Mouse (Mus musculus): ENCODE data around the gene Cerkl. TPM values are rescaled to one million over a fixed set of nuclear protein-coding genes. Genes with fewer than 3 reads are reported as not detected.

Cerkl gene
- polyA plus RNA-seq, 1 experiment from 2014 or later, result 2.9 TPM

- Histone ChIP-seq H3K4me3 (ENCODE audit: low read depth, low read length) (no peak overlapping the region), H3K9ac (ENCODE audit: low read depth, low read length) (no peak overlapping the region), H3K4me2 (replicated peaks; ENCODE audit: low read depth, low read length) (no peak overlapping the region), H3K36me3 (ENCODE audit: control insufficient read depth, insufficient read depth, low read length) (no peaks in the 10 kb centered on the region), H3K4me1 (replicated peaks; ENCODE audit: control insufficient read depth, insufficient read depth, low read length) (no peaks in the 10 kb centered on the region), H3K27ac (ENCODE audit: low read depth, low read length) (no peak overlapping the region), H3K9me3 (ENCODE audit: control insufficient read depth, low read length) (no peaks in the 10 kb centered on the region), H3K27me3 (ENCODE audit: control insufficient read depth, insufficient read depth, low read length) (peaks cover 14% of the 10 kb centered on the region)
- no peak for DNase-seq (ENCODE audit: low spot score)
- 63% methylated on average over 4 of the region's 4 CpGs for WGBS
- ATAC-seq (ENCODE audit: low FRiP score), result no peak
Measured at GRCm38 (mm10) chr2:79450684-79451394, 5.7 kb downstream of the Cerkl start.

GRCm38 (mm10) chr2:79449371-79449770, 7.2 kb downstream of the Cerkl start:
- H3K9me3 ChIP-seq (ENCODE audit: control insufficient read depth, low read length), result no peaks in the 10 kb centered on the region
- no peak overlapping the region for H3K9ac ChIP-seq (ENCODE audit: low read depth, low read length)
- no peak overlapping the region for H3K4me2 ChIP-seq (replicated peaks; ENCODE audit: low read depth, low read length)
- no peaks in the 10 kb centered on the region for H3K4me1 ChIP-seq (replicated peaks; ENCODE audit: control insufficient read depth, insufficient read depth, low read length)
- H3K4me3 ChIP-seq (ENCODE audit: low read depth, low read length), result no peak overlapping the region
- WGBS, result 69% methylated on average over 4 of the region's 4 CpGs
- peak; percentile 26; the same call in 1 of the 2 replicates for ATAC-seq (ENCODE audit: low FRiP score)
- no peak overlapping the region for H3K27ac ChIP-seq (ENCODE audit: low read depth, low read length)
- DNase-seq (ENCODE audit: low spot score), result no peak
- H3K27me3 ChIP-seq (ENCODE audit: control insufficient read depth, insufficient read depth, low read length), result peaks cover 6% of the 10 kb centered on the region
- H3K36me3 ChIP-seq (ENCODE audit: control insufficient read depth, insufficient read depth, low read length), result no peaks in the 10 kb centered on the region

GRCm38 (mm10) chr2:79447198-79447597, 9.4 kb downstream of the Cerkl start:
- ATAC-seq (ENCODE audit: low FRiP score), result no peak
- DNase-seq (ENCODE audit: low spot score), result no peak
- Histone ChIP-seq H3K27ac (ENCODE audit: low read depth, low read length) (no peak overlapping the region), H3K9ac (ENCODE audit: low read depth, low read length) (no peak overlapping the region), H3K27me3 (ENCODE audit: control insufficient read depth, insufficient read depth, low read length) (no peaks in the 10 kb centered on the region), H3K9me3 (ENCODE audit: control insufficient read depth, low read length) (no peaks in the 10 kb centered on the region), H3K36me3 (ENCODE audit: control insufficient read depth, insufficient read depth, low read length) (no peaks in the 10 kb centered on the region), H3K4me3 (ENCODE audit: low read depth, low read length) (no peak overlapping the region), H3K4me1 (replicated peaks; ENCODE audit: control insufficient read depth, insufficient read depth, low read length) (no peaks in the 10 kb centered on the region), H3K4me2 (replicated peaks; ENCODE audit: low read depth, low read length) (no peak overlapping the region)
- 75% methylated on average over 1 of the region's 1 CpGs for WGBS

GRCm38 (mm10) chr2:79443861-79444620, 12.5 kb downstream of the Cerkl start:
- H3K36me3 ChIP-seq (ENCODE audit: control insufficient read depth, insufficient read depth, low read length), result no peaks in the 10 kb centered on the region
- WGBS, result 91% methylated on average over 3 of the region's 3 CpGs

DNA sequence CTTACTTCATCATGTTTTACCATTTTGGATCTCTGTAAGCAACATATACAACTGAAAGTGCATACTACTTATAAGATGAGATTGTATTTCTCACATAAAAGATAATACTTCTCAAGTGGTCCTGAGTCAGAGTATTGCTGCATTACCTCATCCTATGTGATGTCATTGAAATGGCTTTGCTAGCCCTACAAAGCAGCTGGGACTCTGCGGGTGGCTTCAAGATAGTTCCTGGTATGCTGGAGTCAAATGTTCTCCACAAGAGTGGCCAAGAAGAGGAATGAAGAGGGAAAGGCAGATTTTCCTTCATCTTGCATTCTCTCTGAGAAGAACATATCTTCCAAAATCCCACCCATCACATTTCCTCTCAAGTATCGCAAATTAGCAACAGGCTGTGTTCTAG, 13.2 kb downstream of the Cerkl start:
- Histone ChIP-seq H3K4me1 (replicated peaks; ENCODE audit: control insufficient read depth, insufficient read depth, low read length) (no peaks in the 10 kb centered on the region), H3K27ac (ENCODE audit: low read depth, low read length) (no peak overlapping the region), H3K4me2 (replicated peaks; ENCODE audit: low read depth, low read length) (no peak overlapping the region), H3K9me3 (ENCODE audit: control insufficient read depth, low read length) (no peaks in the 10 kb centered on the region), H3K4me3 (ENCODE audit: low read depth, low read length) (no peak overlapping the region), H3K9ac (ENCODE audit: low read depth, low read length) (no peak overlapping the region), H3K36me3 (ENCODE audit: control insufficient read depth, insufficient read depth, low read length) (no peaks in the 10 kb centered on the region), H3K27me3 (ENCODE audit: control insufficient read depth, insufficient read depth, low read length) (no peaks in the 10 kb centered on the region)
- 96% methylated on average over 2 of the region's 2 CpGs for WGBS
- no peak for DNase-seq (ENCODE audit: low spot score)
- no peak for ATAC-seq (ENCODE audit: low FRiP score)

More at GRCm38 (mm10) chr2:79443861-79444620, 12.5 kb downstream of the Cerkl start:
- ATAC-seq (ENCODE audit: low FRiP score) (no peak), DNase-seq (ENCODE audit: low spot score) (no peak)
- H3K9ac ChIP-seq (ENCODE audit: low read depth, low read length), result no peak overlapping the region
- H3K9me3 ChIP-seq (ENCODE audit: control insufficient read depth, low read length), result no peaks in the 10 kb centered on the region
- no peak overlapping the region for H3K4me2 ChIP-seq (replicated peaks; ENCODE audit: low read depth, low read length)
- H3K4me3 ChIP-seq (ENCODE audit: low read depth, low read length), result no peak overlapping the region
- H3K27ac ChIP-seq (ENCODE audit: low read depth, low read length), result no peak overlapping the region
- no peaks in the 10 kb centered on the region for H3K27me3 ChIP-seq (ENCODE audit: control insufficient read depth, insufficient read depth, low read length)
- H3K4me1 ChIP-seq (replicated peaks; ENCODE audit: control insufficient read depth, insufficient read depth, low read length), result no peaks in the 10 kb centered on the region

- H3K36me3 ChIP-seq (ENCODE audit: control insufficient read depth, insufficient read depth, low read length), result no peaks in the 10 kb centered on the region
- no peaks in the 10 kb centered on the region for H3K9me3 ChIP-seq (ENCODE audit: control insufficient read depth, low read length)
- no peak overlapping the region for H3K27ac ChIP-seq (ENCODE audit: low read depth, low read length)
- no peaks in the 10 kb centered on the region for H3K27me3 ChIP-seq (ENCODE audit: control insufficient read depth, insufficient read depth, low read length)
- H3K4me1 ChIP-seq (replicated peaks; ENCODE audit: control insufficient read depth, insufficient read depth, low read length), result no peaks in the 10 kb centered on the region
- no peak overlapping the region for H3K4me2 ChIP-seq (replicated peaks; ENCODE audit: low read depth, low read length)
- no peak for DNase-seq (ENCODE audit: low spot score)
- ATAC-seq (ENCODE audit: low FRiP score), result no peak
- no peak overlapping the region for H3K4me3 ChIP-seq (ENCODE audit: low read depth, low read length)
- H3K9ac ChIP-seq (ENCODE audit: low read depth, low read length), result no peak overlapping the region
- WGBS, result 83% methylated on average over 6 of the region's 6 CpGs
Measured at GRCm38 (mm10) chr2:79442906-79443305, 13.7 kb downstream of the Cerkl start.

DNA sequence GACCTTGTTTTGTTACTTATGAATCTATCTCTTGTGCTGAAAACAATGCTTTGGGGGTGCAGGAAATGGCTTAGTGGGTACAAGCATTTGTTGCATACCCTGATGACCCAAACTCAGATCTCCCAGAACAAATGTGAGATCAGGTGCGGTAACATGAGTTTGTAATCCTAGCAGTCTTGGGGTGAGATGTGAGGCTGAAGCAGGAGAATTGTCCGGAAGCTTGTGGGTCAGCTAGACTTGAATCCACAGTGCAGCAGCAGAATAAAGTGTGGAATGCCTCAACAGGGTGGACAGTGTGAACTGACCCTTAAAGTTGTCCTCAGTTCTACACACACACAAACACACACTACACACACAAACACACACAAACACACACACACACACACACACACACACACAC, 14.4 kb downstream of the Cerkl start:
- Histone ChIP-seq H3K4me2 (replicated peaks; ENCODE audit: low read depth, low read length) (no peak overlapping the region), H3K27me3 (ENCODE audit: control insufficient read depth, insufficient read depth, low read length) (no peaks in the 10 kb centered on the region), H3K4me1 (replicated peaks; ENCODE audit: control insufficient read depth, insufficient read depth, low read length) (no peaks in the 10 kb centered on the region), H3K27ac (ENCODE audit: low read depth, low read length) (no peak overlapping the region), H3K4me3 (ENCODE audit: low read depth, low read length) (no peak overlapping the region), H3K36me3 (ENCODE audit: control insufficient read depth, insufficient read depth, low read length) (no peaks in the 10 kb centered on the region), H3K9me3 (ENCODE audit: control insufficient read depth, low read length) (no peaks in the 10 kb centered on the region), H3K9ac (ENCODE audit: low read depth, low read length) (no peak overlapping the region)
- WGBS, result 97% methylated on average over 2 of the region's 2 CpGs
- ATAC-seq (ENCODE audit: low FRiP score) (no peak), DNase-seq (ENCODE audit: low spot score) (no peak)

GRCm38 (mm10) chr2:79430061-79430460, 26.5 kb downstream of the Cerkl start:
- Histone ChIP-seq H3K27me3 (ENCODE audit: control insufficient read depth, insufficient read depth, low read length) (0 out of 2 replicates have a peak, but pooled peaks cover 3% of the 10 kb centered on the region), H3K9ac (ENCODE audit: low read depth, low read length) (no peak overlapping the region), H3K4me1 (replicated peaks; ENCODE audit: control insufficient read depth, insufficient read depth, low read length) (0 out of 2 replicates have a peak, but pooled peaks cover 2% of the 10 kb centered on the region), H3K9me3 (ENCODE audit: control insufficient read depth, low read length) (no peaks in the 10 kb centered on the region), H3K36me3 (ENCODE audit: control insufficient read depth, insufficient read depth, low read length) (no peaks in the 10 kb centered on the region), H3K27ac (ENCODE audit: low read depth, low read length) (no peak overlapping the region), H3K4me3 (ENCODE audit: low read depth, low read length) (no peak overlapping the region), H3K4me2 (replicated peaks; ENCODE audit: low read depth, low read length) (no peak overlapping the region)
- DNase-seq (ENCODE audit: low spot score) (no peak), ATAC-seq (ENCODE audit: low FRiP score) (no peak)

GRCm38 (mm10) chr2:79429650-79430049, 26.9 kb downstream of the Cerkl start:
- ATAC-seq (ENCODE audit: low FRiP score), result 0 out of 2 replicates have a peak, but pooled peaks have one; percentile 15
- 4% methylated on average over 6 of the region's 6 CpGs for WGBS

More at GRCm38 (mm10) chr2:79429650-79430049, 26.9 kb downstream of the Cerkl start:
- Histone ChIP-seq H3K9ac (ENCODE audit: low read depth, low read length) (no peak overlapping the region), H3K4me3 (ENCODE audit: low read depth, low read length) (no peak overlapping the region), H3K4me1 (replicated peaks; ENCODE audit: control insufficient read depth, insufficient read depth, low read length) (0 out of 2 replicates have a peak, but pooled peaks cover 2% of the 10 kb centered on the region), H3K9me3 (ENCODE audit: control insufficient read depth, low read length) (no peaks in the 10 kb centered on the region), H3K36me3 (ENCODE audit: control insufficient read depth, insufficient read depth, low read length) (no peaks in the 10 kb centered on the region), H3K4me2 (replicated peaks; ENCODE audit: low read depth, low read length) (no peak overlapping the region), H3K27me3 (ENCODE audit: control insufficient read depth, insufficient read depth, low read length) (0 out of 2 replicates have a peak, but pooled peaks cover 3% of the 10 kb centered on the region), H3K27ac (ENCODE audit: low read depth, low read length) (no peak overlapping the region)
- no peak for DNase-seq (ENCODE audit: low spot score)
